Mouse (Mus musculus): ENCODE measurements around the gene Ttc7b. TPM values are rescaled to one million over a fixed set of nuclear protein-coding genes. Genes with fewer than 3 reads are reported as not detected.
A peak's percentile ranks its signal among the peaks of the same experiment; 100 is the strongest.

Ttc7b gene
- total and polyA plus RNA-seq, 3 experiments = 11.7 to 23.7 TPM; not detected in 1

DNA sequence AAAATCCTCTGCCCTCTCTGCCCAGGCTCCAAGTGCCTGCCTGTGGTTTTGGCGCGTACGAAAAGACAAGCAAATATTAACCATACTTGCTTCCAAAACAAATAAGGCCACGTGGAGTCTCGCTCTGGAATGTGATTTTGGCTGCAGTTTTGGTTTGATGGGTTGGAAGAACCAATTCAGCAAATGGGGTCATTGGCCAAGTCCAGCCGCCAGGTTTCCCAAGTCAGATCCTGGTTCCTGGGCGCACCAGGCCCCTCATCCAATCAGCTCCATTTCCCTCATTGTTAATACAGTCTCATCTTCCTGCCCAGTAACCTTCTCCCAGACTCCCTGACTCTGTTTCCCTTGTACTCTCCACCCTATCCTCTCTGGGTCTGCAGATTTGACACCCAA, 946 bp downstream of the Ttc7b start:
- H3K27me3 ChIP-seq (ENCODE audit: control insufficient read depth in 1 of 2, insufficient read depth in 2 of 2, low read length in 2 of 2) = no peaks in the 10 kb centered on the region
- H3K4me3 ChIP-seq (ENCODE audit: control insufficient read depth in 1 of 2, insufficient read depth in 1 of 2, low read depth in 2 of 2, low read length in 2 of 2) = peak overlapping the region; percentile 85 to 99
- no peak overlapping the region for H3K27ac ChIP-seq (ENCODE audit: control insufficient read depth, low read depth, low read length)

DNA sequence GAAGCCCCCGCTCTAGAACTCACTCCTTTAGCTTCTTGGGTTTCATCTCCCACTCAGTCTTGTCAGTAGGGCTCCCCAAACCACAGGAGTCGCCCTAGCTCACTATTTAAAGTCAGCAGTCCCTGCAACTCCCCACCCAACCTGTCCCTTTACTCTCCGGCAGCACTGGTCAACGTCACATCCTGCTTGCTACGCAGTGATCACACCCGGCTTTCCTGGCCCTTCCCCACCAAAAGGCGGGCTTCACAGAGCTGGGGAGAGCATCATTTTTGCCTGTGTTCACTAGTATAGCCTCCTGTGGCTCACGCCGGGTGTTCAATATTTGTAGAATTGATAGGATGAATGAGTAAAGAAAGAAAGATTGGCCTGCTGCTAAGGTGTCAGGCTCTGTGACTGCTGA, 3.3 kb downstream of the Ttc7b start:
- Histone ChIP-seq H3K4me3 (ENCODE audit: control insufficient read depth in 1 of 2, insufficient read depth in 1 of 2, low read depth in 2 of 2, low read length in 2 of 2) (no peak overlapping the region), H3K9me3 (replicated peaks; ENCODE audit: insufficient read depth, low read length) (no peaks in the 10 kb centered on the region), H3K4me1 (ENCODE audit: control insufficient read depth in 1 of 2, insufficient read depth in 2 of 2, low read length in 2 of 2) (peaks cover 0 to 5% of the 10 kb centered on the region in 2 experiments; a peak in 3 of 4 replicates), H3K36me3 (ENCODE audit: control insufficient read depth in 1 of 2, insufficient read depth in 2 of 2, low read length in 2 of 2) (peaks cover 0 to 3% of the 10 kb centered on the region in 2 experiments; a peak in 1 of 4 replicates), H3K27ac (ENCODE audit: control insufficient read depth, low read depth, low read length) (no peak overlapping the region), H3K27me3 (ENCODE audit: control insufficient read depth in 1 of 2, insufficient read depth in 2 of 2, low read length in 2 of 2) (no peaks in the 10 kb centered on the region), H3K79me2 (ENCODE audit: control insufficient read depth, insufficient read depth, low read length, poor library complexity) (peaks cover 11% of the 10 kb centered on the region), H3K9ac (ENCODE audit: control insufficient read depth, low read depth, low read length, poor library complexity, severe bottlenecking) (no peak overlapping the region)
- no peak for TF ChIP-seq ELF1 (IDR thresholded peaks at IDR 0.05; ENCODE audit: low read depth, low read length)
- no peak for TF ChIP-seq TBP (IDR thresholded peaks at IDR 0.05; ENCODE audit: low read depth, low read length)
- no peak for TF ChIP-seq BHLHE40 (IDR thresholded peaks at IDR 0.05; ENCODE audit: borderline replicate concordance, low read depth, low read length)
- DNase-seq (ENCODE audit: low read depth, low spot score) = no peak

More for the DNA sequence above, 946 bp downstream of the Ttc7b start:
- DNase-seq (ENCODE audit: low read depth, low spot score) = no peak
- TF ChIP-seq USF1 (IDR thresholded peaks at IDR 0.05; ENCODE audit: low read depth, low read length) (no peak), ELF1 (IDR thresholded peaks at IDR 0.05; ENCODE audit: low read depth, low read length) (no peak), MAZ (IDR thresholded peaks at IDR 0.05; ENCODE audit: low read depth, low read length) (no peak), UBTF (IDR thresholded peaks at IDR 0.05; ENCODE audit: borderline replicate concordance, insufficient read depth, low read depth, low read length) (no peak), MYC (IDR thresholded peaks at IDR 0.05; ENCODE audit: low read depth, low read length) (no peak), MAX (IDR thresholded peaks at IDR 0.05; ENCODE audit: low read length) (no peak; the same call in 1 of the 2 replicates), EP300 (IDR thresholded peaks at IDR 0.05; ENCODE audit: low read depth in 1 of 2, low read length in 2 of 2) (no peak), E2F4 (IDR thresholded peaks at IDR 0.05; ENCODE audit: borderline replicate concordance, low read depth, low read length) (no peak), TAL1 (IDR thresholded peaks at IDR 0.05; ENCODE audit: low read length) (no peak), MYB (IDR thresholded peaks at IDR 0.05; ENCODE audit: low read depth, low read length) (no peak), POLR2AphosphoS5 (IDR thresholded peaks at IDR 0.05; ENCODE audit: borderline replicate concordance, low read depth, low read length) (no peak), JUND (IDR thresholded peaks at IDR 0.05; ENCODE audit: low read depth, low read length) (no peak), CHD1 (IDR thresholded peaks at IDR 0.05; ENCODE audit: low read depth, low read length) (no peak), TBP (IDR thresholded peaks at IDR 0.05; ENCODE audit: low read depth, low read length) (no peak), ZC3H11A (IDR thresholded peaks at IDR 0.05; ENCODE audit: low read depth, low read length) (no peak), RCOR1 (IDR thresholded peaks at IDR 0.05; ENCODE audit: low read depth, low read length) (no peak), USF2 (IDR thresholded peaks at IDR 0.05; ENCODE audit: borderline replicate concordance in 1 of 2, insufficient read depth in 1 of 2, low read depth in 1 of 2, low read length in 2 of 2) (no peak)
- peak overlapping the region; percentile 96 for H3K9ac ChIP-seq (ENCODE audit: control insufficient read depth, low read depth, low read length, poor library complexity, severe bottlenecking)
- peaks cover 11% of the 10 kb centered on the region for H3K79me2 ChIP-seq (ENCODE audit: control insufficient read depth, insufficient read depth, low read length, poor library complexity)
- H3K36me3 ChIP-seq (ENCODE audit: control insufficient read depth in 1 of 2, insufficient read depth in 2 of 2, low read length in 2 of 2) = peaks cover 0 to 3% of the 10 kb centered on the region in 2 experiments; a peak in 1 of 4 replicates
- no peaks in the 10 kb centered on the region for H3K9me3 ChIP-seq (replicated peaks; ENCODE audit: insufficient read depth, low read length)
- H3K4me1 ChIP-seq (ENCODE audit: control insufficient read depth in 1 of 2, insufficient read depth in 2 of 2, low read length in 2 of 2) = peaks cover 0 to 5% of the 10 kb centered on the region in 2 experiments; a peak in 3 of 4 replicates
